Mouse (Mus musculus): ENCODE data around the gene Ints3.

DNA sequence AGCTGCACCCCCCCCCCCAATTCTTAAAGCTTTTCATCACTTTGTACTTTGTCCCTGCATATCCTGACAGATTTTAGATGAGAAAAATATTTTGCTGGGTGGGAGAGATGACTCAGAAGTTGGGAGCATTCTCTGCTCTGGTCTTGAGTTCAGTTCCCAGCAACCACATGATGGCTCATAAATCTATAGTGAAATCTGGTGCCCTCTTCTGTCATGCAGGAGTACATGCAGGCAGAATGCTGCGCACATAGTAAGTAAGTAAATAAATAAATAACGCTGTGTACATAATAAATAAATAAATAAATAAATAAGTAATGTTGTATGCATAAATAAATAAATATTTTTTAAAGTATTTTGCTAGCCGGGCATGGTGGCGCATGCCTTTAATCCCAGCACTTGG, 85.6 kb downstream of the Ints3 start:
- TF ChIP-seq CTCF (IDR thresholded peaks at IDR 0.05; ENCODE audit: insufficient read depth, low read length) (no peak), POLR2A (IDR thresholded peaks at IDR 0.05; ENCODE audit: borderline replicate concordance, extremely low read depth, low read depth, low read length) (no peak)

Measured in lung, adult 2 months (tissue).